Mouse (Mus musculus) kidney, adult 2 months (tissue): ENCODE measurements around the gene Gpsm1.

Experiments
- CTCF ChIP-seq: fragments of 200-500 bp; conservative IDR thresholded peaks from 2 replicates; pipeline ENCODE4 v1.5.1; 2011; ENCODE audit warnings: low read depth, mild to moderate bottlenecking, control low read depth, low read length, moderate library complexity, mixed read lengths; ENCODE audit not compliant: insufficient read depth, insufficient read length
- POLR2A ChIP-seq: fragments of 200-500 bp; IDR thresholded peaks from one replicate; pipeline ENCODE4 v1.6.1; 2011; ENCODE audit warnings: low read depth, low read length, control low read depth

DNA sequence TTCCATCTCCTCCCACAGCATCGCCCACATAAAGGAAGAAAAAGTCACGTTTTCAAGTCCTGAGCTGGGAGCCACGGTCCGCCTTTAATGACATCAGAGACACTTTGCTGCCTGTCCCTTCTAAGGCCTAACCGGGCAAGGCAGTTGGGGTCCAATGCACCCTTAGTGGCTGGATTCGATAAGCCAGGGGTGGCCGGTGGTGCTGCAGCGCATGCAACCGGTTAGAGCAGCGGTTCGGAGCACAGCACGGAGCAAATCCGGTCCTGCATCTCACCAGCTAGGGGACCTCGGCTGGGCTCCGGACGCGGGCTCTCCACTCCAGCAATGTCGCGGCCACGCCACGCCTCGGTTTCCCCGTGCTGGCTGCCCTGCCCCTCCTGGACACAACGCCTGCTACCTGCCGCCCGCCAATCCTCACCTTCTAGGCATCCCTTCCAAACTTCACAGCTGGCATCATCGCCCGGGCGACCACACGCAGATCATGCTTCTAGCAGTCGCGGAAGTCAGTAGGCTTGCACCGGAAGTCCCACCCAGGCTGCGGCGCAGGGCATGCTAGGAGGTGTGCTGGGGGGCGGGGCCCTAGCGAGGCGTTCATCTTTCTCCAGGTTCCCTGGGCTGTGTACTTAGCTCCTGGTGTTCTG lies 64.9 kb downstream of the Gpsm1 start, which contains the start of gene Snapc4:
- peak; percentile 12 for TF ChIP-seq POLR2A
- TF ChIP-seq CTCF: no peak
